ENCODE assay signal across 21 mouse cellular contexts in genomic region chr16:85231330-85231729, GRCm38 (mm10). TPM values are rescaled to one million over a fixed set of nuclear protein-coding genes. Genes with fewer than 3 reads are reported as not detected.
DNase-seq lines count a peak whose midpoint lies in the region; ATAC-seq and TF ChIP-seq lines count a peak whose summit lies in the region.
"Had no signal": no experiment of that assay in that cellular context is flagged by ENCODE, and none has a peak within 500 bp of the region (broad histone marks: within the 10 kb centered on the region; RNA-seq: fewer than 3 reads in every experiment).

No protein-coding gene starts in this region.

- H3K27ac ChIP-seq in midbrain, embryonic 11.5 days (ENCODE audit: low read depth, low read length), result no peak overlapping the region
- no peak overlapping the region for H3K27ac ChIP-seq in midbrain, embryonic 13.5 days
- H3K27ac ChIP-seq in embryonic facial prominence, embryonic 13.5 days, result no peak overlapping the region
- H3K27ac ChIP-seq in limb, embryonic 10.5 days, result 0 out of 2 replicates have a peak overlapping the region, but pooled peaks have one; percentile 40
- H3K27ac ChIP-seq in limb, embryonic 12.5 days, result 0 out of 2 replicates have a peak overlapping the region, but pooled peaks have one; percentile 37
- no peak overlapping the region for H3K27ac ChIP-seq in forebrain, postnatal 0 days (ENCODE audit: low read depth, low read length)
- H3K27ac ChIP-seq: forebrain, embryonic 13.5 days; forebrain, embryonic 15.5 days had no signal

- no peaks in the 10 kb centered on the region for H3K27me3 ChIP-seq in midbrain, embryonic 11.5 days (ENCODE audit: control insufficient read depth, insufficient read depth, low read length)
- no peaks in the 10 kb centered on the region for H3K27me3 ChIP-seq in midbrain, embryonic 13.5 days
- H3K27me3 ChIP-seq in embryonic facial prominence, embryonic 13.5 days, result no peaks in the 10 kb centered on the region
- no peaks in the 10 kb centered on the region for H3K27me3 ChIP-seq in limb, embryonic 10.5 days (ENCODE audit: low read depth, poor library complexity, severe bottlenecking)
- no peaks in the 10 kb centered on the region for H3K27me3 ChIP-seq in limb, embryonic 12.5 days
- no peaks in the 10 kb centered on the region for H3K27me3 ChIP-seq in forebrain, postnatal 0 days (ENCODE audit: insufficient read depth, low read length)
- H3K27me3 ChIP-seq: forebrain, embryonic 13.5 days; forebrain, embryonic 15.5 days had no signal

- no peaks in the 10 kb centered on the region for H3K36me3 ChIP-seq in midbrain, embryonic 11.5 days (ENCODE audit: control insufficient read depth, insufficient read depth, low read length)
- H3K36me3 ChIP-seq in midbrain, embryonic 13.5 days, result no peaks in the 10 kb centered on the region
- H3K36me3 ChIP-seq in embryonic facial prominence, embryonic 13.5 days, result no peaks in the 10 kb centered on the region
- no peaks in the 10 kb centered on the region for H3K36me3 ChIP-seq in limb, embryonic 10.5 days
- no peaks in the 10 kb centered on the region for H3K36me3 ChIP-seq in limb, embryonic 12.5 days
- no peaks in the 10 kb centered on the region for H3K36me3 ChIP-seq in forebrain, postnatal 0 days (ENCODE audit: insufficient read depth)
- H3K36me3 ChIP-seq: forebrain, embryonic 15.5 days; G1E had no signal

- 69% methylated on average over 2 of the region's 2 CpGs for WGBS in midbrain, embryonic 11.5 days
- 69% methylated on average over 2 of the region's 2 CpGs for WGBS in midbrain, embryonic 13.5 days
- 26% methylated on average over 2 of the region's 2 CpGs for WGBS in embryonic facial prominence, embryonic 13.5 days
- 66% methylated on average over 2 of the region's 2 CpGs for WGBS in limb, embryonic 10.5 days
- WGBS in limb, embryonic 12.5 days, result 34% methylated on average over 2 of the region's 2 CpGs
- WGBS in forebrain, postnatal 0 days, result 66% methylated on average over 2 of the region's 2 CpGs

- H3K4me1 ChIP-seq in midbrain, embryonic 11.5 days (ENCODE audit: control insufficient read depth, insufficient read depth, low read length), result no peaks in the 10 kb centered on the region
- no peaks in the 10 kb centered on the region for H3K4me1 ChIP-seq in midbrain, embryonic 13.5 days (replicated peaks)
- H3K4me1 ChIP-seq in embryonic facial prominence, embryonic 13.5 days, result 0 out of 2 replicates have a peak, but pooled peaks cover 6% of the 10 kb centered on the region
- peaks cover 17% of the 10 kb centered on the region for H3K4me1 ChIP-seq in limb, embryonic 10.5 days
- peaks cover 5% of the 10 kb centered on the region for H3K4me1 ChIP-seq in limb, embryonic 12.5 days (replicated peaks)
- no peaks in the 10 kb centered on the region for H3K4me1 ChIP-seq in forebrain, postnatal 0 days (ENCODE audit: insufficient read depth)
- H3K4me1 ChIP-seq: forebrain, embryonic 13.5 days; forebrain, embryonic 15.5 days had no signal

- peak; percentile 69 for DNase-seq in midbrain, embryonic 11.5 days (ENCODE audit: low spot score, missing footprints)
- DNase-seq in limb, embryonic 10.5 days (ENCODE audit: low spot score), result no peak
- no peak for DNase-seq in right cerebral cortex, postnatal 10 days (ENCODE audit: low spot score in 2 of 2)
- no peak for DNase-seq in forebrain, postnatal 0 days
- DNase-seq in cerebellum, postnatal 25 days, result no peak
- DNase-seq: adrenal gland, adult 8-10 months; adrenal gland, postnatal 14 days; adrenal gland, postnatal 36 days; cerebellum, adult 11-12 months; cerebellum, adult 2 months; cerebellum, adult 9-10 months; cerebellum, postnatal 10 days; cerebellum, postnatal 36 days had no signal

- ATAC-seq in midbrain, embryonic 11.5 days (ENCODE audit: low FRiP score), result no peak
- no peak for ATAC-seq in midbrain, embryonic 13.5 days
- 0 out of 2 replicates have a peak, but pooled peaks have one; percentile 15 for ATAC-seq in embryonic facial prominence, embryonic 13.5 days (ENCODE audit: insufficient number of reproducible peaks, insufficient read depth, low FRiP score, low TSS enrichment, low read depth)
- ATAC-seq in limb, embryonic 12.5 days (ENCODE audit: insufficient number of reproducible peaks, insufficient read depth, low FRiP score, low TSS enrichment, low read depth), result no peak
- ATAC-seq in forebrain, postnatal 0 days, result no peak
- ATAC-seq: activated CD4-positive, CD25-positive, alpha-beta regulatory T cell, adult 4 months; Patski had no signal

- H3K4me2 ChIP-seq in midbrain, embryonic 11.5 days, result no peak overlapping the region
- no peak overlapping the region for H3K4me2 ChIP-seq in midbrain, embryonic 13.5 days (replicated peaks)
- H3K4me2 ChIP-seq in embryonic facial prominence, embryonic 13.5 days, result no peak overlapping the region
- no peak overlapping the region; the same call in 1 of the 2 replicates for H3K4me2 ChIP-seq in limb, embryonic 12.5 days
- H3K4me2 ChIP-seq in forebrain, postnatal 0 days (ENCODE audit: low read depth), result no peak overlapping the region
- H3K4me2 ChIP-seq: forebrain, embryonic 13.5 days; forebrain, embryonic 15.5 days had no signal

- no peak overlapping the region for H3K4me3 ChIP-seq in midbrain, embryonic 11.5 days (ENCODE audit: low read depth, low read length)
- H3K4me3 ChIP-seq in midbrain, embryonic 13.5 days (replicated peaks), result no peak overlapping the region
- H3K4me3 ChIP-seq in embryonic facial prominence, embryonic 13.5 days, result no peak overlapping the region
- H3K4me3 ChIP-seq in limb, embryonic 10.5 days, result no peak overlapping the region
- H3K4me3 ChIP-seq in limb, embryonic 12.5 days (replicated peaks), result no peak overlapping the region
- no peak overlapping the region for H3K4me3 ChIP-seq in forebrain, postnatal 0 days (ENCODE audit: low read depth, low read length)
- H3K4me3 ChIP-seq: forebrain, embryonic 13.5 days; forebrain, embryonic 15.5 days had no signal

- no peaks in the 10 kb centered on the region for H3K9me3 ChIP-seq in midbrain, embryonic 11.5 days (ENCODE audit: control insufficient read depth, low read length)
- H3K9me3 ChIP-seq in midbrain, embryonic 13.5 days, result no peaks in the 10 kb centered on the region
- H3K9me3 ChIP-seq in embryonic facial prominence, embryonic 13.5 days, result no peaks in the 10 kb centered on the region
- no peaks in the 10 kb centered on the region for H3K9me3 ChIP-seq in limb, embryonic 10.5 days (replicated peaks)
- H3K9me3 ChIP-seq in limb, embryonic 12.5 days, result no peaks in the 10 kb centered on the region
- no peaks in the 10 kb centered on the region for H3K9me3 ChIP-seq in forebrain, postnatal 0 days (ENCODE audit: low read length)
- H3K9me3 ChIP-seq: forebrain, embryonic 13.5 days; forebrain, embryonic 15.5 days had no signal

- no peak for TF ChIP-seq CTCF in forebrain, postnatal 0 days (IDR thresholded peaks at IDR 0.05; ENCODE audit: low read depth)

- H3K9ac ChIP-seq in midbrain, embryonic 11.5 days (ENCODE audit: low read length), result no peak overlapping the region
- no peak overlapping the region for H3K9ac ChIP-seq in midbrain, embryonic 13.5 days (replicated peaks)
- H3K9ac ChIP-seq in embryonic facial prominence, embryonic 13.5 days, result no peak overlapping the region
- H3K9ac ChIP-seq in limb, embryonic 12.5 days (replicated peaks), result no peak overlapping the region
- H3K9ac ChIP-seq in forebrain, postnatal 0 days, result no peak overlapping the region
- H3K9ac ChIP-seq: forebrain, embryonic 13.5 days; forebrain, embryonic 15.5 days had no signal

RNA-seq across cellular contexts. Expression of gene App, which starts 57.8 kb away (rescaled TPM):
- 157 and 166 TPM in 2 replicates for polyA plus RNA-seq in midbrain, embryonic 11.5 days (2014; fragmentation: Nextera tagmentation; extraction: Ambion mirVana)
- polyA plus RNA-seq in midbrain, embryonic 13.5 days (2015; fragmentation: Nextera tagmentation; extraction: Ambion mirVana), result 257 and 271 TPM in 2 replicates
- polyA plus RNA-seq in embryonic facial prominence, embryonic 13.5 days (2015; fragmentation: Nextera tagmentation; extraction: Ambion mirVana), result 197 and 260 TPM in 2 replicates
- polyA plus RNA-seq in limb, embryonic 10.5 days (2016; fragmentation: Nextera tagmentation; extraction: Ambion mirVana), result 80.2 and 94.7 TPM in 2 replicates
- 122 and 134 TPM in 2 replicates for polyA plus RNA-seq in limb, embryonic 12.5 days (2016; fragmentation: Nextera tagmentation; extraction: Ambion mirVana)
- total RNA-seq in forebrain, postnatal 0 days (2014; rRNA removed), result 368 and 493 TPM in 2 replicates
- 289 and 433 TPM in 2 replicates for polyA plus RNA-seq in forebrain, postnatal 0 days (2015; fragmentation: Nextera tagmentation; extraction: Ambion mirVana)
- polyA plus RNA-seq: G1E had no signal

Comparison
In these comparisons a context has a peak if more than half of its experiments do, and no peak if none do; other contexts are left out.
1. H3K27ac ChIP-seq: peak in limb, embryonic 10.5 days (single experiment) and limb, embryonic 12.5 days (single experiment); none in midbrain, embryonic 11.5 days (single experiment), midbrain, embryonic 13.5 days (single experiment), embryonic facial prominence, embryonic 13.5 days (single experiment) and forebrain, postnatal 0 days (single experiment).